Mouse (Mus musculus) liver, adult 2 months (tissue): ENCODE measurements around the gene Tmem52b. TPM values are rescaled to one million over a fixed set of nuclear protein-coding genes. Genes with fewer than 3 reads are reported as not detected.
A peak's percentile ranks its signal among the peaks of the same experiment; 100 is the strongest.

Experiments used
- DNase-seq: peaks from one replicate; pipeline ENCODE4 v3.0.0-alpha.2; 2011; ENCODE audit warnings: low read depth, low spot score; ENCODE audit errors: extremely low read depth
- H3K27ac ChIP-seq: fragments of 200-500 bp; replicated peaks from 2 replicates; pipeline ENCODE4 v1.5.1; 2012; ENCODE audit warnings: low read depth, mild to moderate bottlenecking, control low read depth, inconsistent platforms, low read length; ENCODE audit not compliant: insufficient read depth
- H3K27me3 ChIP-seq: fragments of 200-500 bp; 2 replicates; pipeline ENCODE4 v1.6.1; 2012; ENCODE audit warnings: mild to moderate bottlenecking, moderate library complexity, low read length, inconsistent platforms; ENCODE audit not compliant: control insufficient read depth, insufficient read depth
- H3K36me3 ChIP-seq: fragments of 200-500 bp; 2 replicates; pipeline ENCODE4 v1.6.1; 2012; ENCODE audit warnings: low read length, inconsistent platforms; ENCODE audit not compliant: control insufficient read depth, insufficient read depth
- H3K4me1 ChIP-seq: fragments of 200-500 bp; 2 replicates; pipeline ENCODE4 v1.6.1; 2011; ENCODE audit warnings: low read length; ENCODE audit not compliant: control insufficient read depth, insufficient read depth
- H3K4me3 ChIP-seq: fragments of 200-500 bp; 2 replicates; pipeline ENCODE4 v1.5.1; 2011; ENCODE audit warnings: low read depth, mild to moderate bottlenecking, control low read depth, low read length, moderate library complexity; ENCODE audit not compliant: insufficient read depth
- H3K79me2 ChIP-seq: fragments of 200-500 bp; 2 replicates; pipeline ENCODE4 v1.6.1; 2012; ENCODE audit warnings: inconsistent platforms, mild to moderate bottlenecking, low read length, moderate library complexity; ENCODE audit not compliant: control insufficient read depth, insufficient read depth
- H3K9ac ChIP-seq: fragments of 200-500 bp; 2 replicates; pipeline ENCODE4 v1.6.1; 2012; ENCODE audit warnings: low read depth, mild to moderate bottlenecking, control low read depth, inconsistent platforms, low read length
- CTCF ChIP-seq: fragments of 200-500 bp; IDR thresholded peaks from 2 replicates; pipeline ENCODE4 v1.5.1; 2011; ENCODE audit warnings: low read depth, low read length, control low read depth
- POLR2A ChIP-seq: fragments of 200-500 bp; IDR thresholded peaks from 2 replicates; pipeline ENCODE4 v1.6.1; 2011; ENCODE audit warnings: low read length, control low read depth; ENCODE audit not compliant: insufficient read depth; ENCODE audit errors: extremely low read depth
- WGBS: fragments of 180-500 bp; shearing (Covaris S2); methylation state at CpG from one replicate; pipeline ENCODE4 v1.1.7; 2018; 5-methylcytosine and 5-hydroxymethylcytosine counted together
- polyA plus RNA-seq: library from polyadenylated mRNA; depleted of rRNA; stranded (reverse); fragments of >200 nt; gene quantifications from 2 replicates; pipeline ENCODE4 v1.2.3, GENCODE M21; 2012; rRNA removed
- total RNA-seq: library from RNA; depleted of rRNA; stranded (reverse); fragments of >200 nt; gene quantifications from 2 replicates; pipeline ENCODE4 v1.2.3, GENCODE M21; 2014; rRNA removed

Tmem52b gene
- not detected in 2 replicates for total RNA-seq
- polyA plus RNA-seq: not detected in 2 replicates

GRCm38 (mm10) chr6:129512367-129512766, at the start of gene Tmem52b:
Tmem52b (plus strand) TSS chr6:129512555.
- Histone ChIP-seq H3K27me3 (no peaks in the 10 kb centered on the region), H3K36me3 (no peaks in the 10 kb centered on the region), H3K27ac (no peak within 1 kb of the TSS), H3K4me1 (peaks cover 4% of the 10 kb centered on the region; the same call in 1 of the 2 replicates), H3K4me3 (no peak within 1 kb of the TSS), H3K9ac (no peak within 1 kb of the TSS), H3K79me2 (no peaks in the 10 kb centered on the region)
- no peak for DNase-seq
- 86% methylated on average over 3 of the region's 3 CpGs for WGBS
- TF ChIP-seq POLR2A (no peak), CTCF (no peak)

GRCm38 (mm10) chr6:129471386-129471785, 41.0 kb upstream of the Tmem52b start:
- Histone ChIP-seq H3K27ac (0 out of 2 replicates have a peak overlapping the region, but pooled peaks have one; percentile 17), H3K4me3 (peak overlapping the region; percentile 40; the same call in 1 of the 2 replicates), H3K9ac (no peak overlapping the region), H3K4me1 (peaks cover 8% of the 10 kb centered on the region), H3K36me3 (no peaks in the 10 kb centered on the region), H3K27me3 (no peaks in the 10 kb centered on the region), H3K79me2 (no peaks in the 10 kb centered on the region)
- DNase-seq: peak; percentile 84
- TF ChIP-seq CTCF (no peak), POLR2A (no peak)
- 26% methylated on average over 6 of the region's 6 CpGs for WGBS

- Histone ChIP-seq H3K27ac (no peak overlapping the region), H3K36me3 (no peaks in the 10 kb centered on the region), H3K4me1 (peaks cover 9% of the 10 kb centered on the region), H3K9ac (no peak overlapping the region), H3K4me3 (no peak overlapping the region), H3K79me2 (no peaks in the 10 kb centered on the region), H3K27me3 (no peaks in the 10 kb centered on the region)
- DNase-seq: peak; percentile 36
- WGBS: 79% methylated on average over 5 of the region's 5 CpGs
- no peak for TF ChIP-seq CTCF
- TF ChIP-seq POLR2A: no peak
Measured at GRCm38 (mm10) chr6:129472627-129473026, 39.7 kb upstream of the Tmem52b start.

GRCm38 (mm10) chr6:129476404-129477126, 35.8 kb upstream of the Tmem52b start:
- 0 out of 2 replicates have a peak overlapping the region, but pooled peaks have one; percentile 12 for H3K27ac ChIP-seq
- no peaks in the 10 kb centered on the region for H3K79me2 ChIP-seq
- no peaks in the 10 kb centered on the region for H3K36me3 ChIP-seq
- H3K27me3 ChIP-seq: no peaks in the 10 kb centered on the region
- no peak overlapping the region for H3K4me3 ChIP-seq
- WGBS: 15% methylated on average over 13 of the region's 13 CpGs
- peak; percentile 67 for DNase-seq
- H3K4me1 ChIP-seq: peaks cover 5% of the 10 kb centered on the region; the same call in 1 of the 2 replicates
- TF ChIP-seq POLR2A: no peak
- TF ChIP-seq CTCF: peak; percentile 51
- H3K9ac ChIP-seq: peak overlapping the region; percentile 41; the same call in 1 of the 2 replicates

- TF ChIP-seq CTCF: no peak
- TF ChIP-seq POLR2A: no peak
- Histone ChIP-seq H3K79me2 (no peaks in the 10 kb centered on the region), H3K27ac (no peak overlapping the region), H3K9ac (no peak overlapping the region), H3K4me1 (peaks cover 5% of the 10 kb centered on the region; the same call in 1 of the 2 replicates), H3K27me3 (no peaks in the 10 kb centered on the region), H3K36me3 (no peaks in the 10 kb centered on the region), H3K4me3 (no peak overlapping the region)
- WGBS: 70% methylated on average over 8 of the region's 8 CpGs
- DNase-seq: no peak
Measured at GRCm38 (mm10) chr6:129480089-129480958, 32.0 kb upstream of the Tmem52b start.
